Mouse (Mus musculus): ENCODE measurements around the gene Olah.

Olah gene

DNA sequence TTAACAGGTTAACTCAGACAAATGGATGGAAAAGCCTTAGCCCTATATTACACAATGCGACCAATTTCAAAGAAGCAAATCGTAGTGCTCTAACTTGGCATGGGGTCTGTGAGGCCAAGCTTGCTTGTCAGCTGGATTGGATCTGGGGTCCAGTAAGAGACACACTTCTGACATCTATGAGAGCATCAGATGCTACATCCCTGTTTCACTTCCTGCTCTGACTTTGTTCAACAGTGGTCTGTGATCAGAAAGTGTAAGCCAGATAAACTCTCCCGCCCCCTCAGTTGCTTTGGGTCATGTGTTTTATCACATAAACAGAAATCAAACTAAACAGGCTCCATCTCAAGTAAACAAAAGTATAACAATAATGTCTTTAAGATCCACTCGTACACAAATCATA lies 48.6 kb downstream of the Olah start:
- no peak for DNase-seq

DNA sequence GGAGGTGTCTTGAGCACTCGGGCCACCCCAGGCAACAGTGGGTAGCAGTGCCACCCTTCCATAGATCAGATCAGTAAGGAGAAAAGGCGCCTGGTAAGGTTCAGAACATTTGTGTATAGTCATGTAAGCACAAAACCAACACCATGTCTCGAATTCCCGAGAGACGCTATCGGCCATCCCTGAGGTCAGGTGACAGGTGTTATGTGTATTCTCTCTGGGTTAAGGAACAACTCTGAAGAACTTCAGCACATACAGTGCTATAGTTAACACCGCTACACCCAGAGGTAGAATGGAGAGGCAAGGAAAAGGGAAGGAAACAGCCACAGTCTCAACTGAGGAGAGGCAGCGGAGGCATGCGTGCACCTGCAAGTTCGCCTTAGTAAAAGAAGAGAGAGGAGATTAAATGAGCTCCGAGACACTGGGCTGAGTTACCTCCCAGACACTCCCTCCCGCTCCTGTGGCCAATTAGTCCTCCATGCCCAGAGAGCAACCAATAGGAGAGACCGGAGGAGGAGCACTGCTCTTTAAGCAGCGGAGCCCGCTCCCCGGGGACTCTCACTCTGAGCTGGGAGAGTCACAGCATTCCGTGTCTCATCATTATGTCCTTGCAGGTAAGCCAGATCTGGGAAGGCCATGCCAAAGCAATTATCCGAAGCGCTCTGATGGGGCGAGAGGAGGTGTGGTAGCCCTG lies 61.3 kb downstream of the Olah start, which contains the start of gene Acbd7:
Acbd7 (plus strand) TSS at position 558 of the 691 bp plus-strand sequence.
- peak; percentile 75 for DNase-seq

DNA sequence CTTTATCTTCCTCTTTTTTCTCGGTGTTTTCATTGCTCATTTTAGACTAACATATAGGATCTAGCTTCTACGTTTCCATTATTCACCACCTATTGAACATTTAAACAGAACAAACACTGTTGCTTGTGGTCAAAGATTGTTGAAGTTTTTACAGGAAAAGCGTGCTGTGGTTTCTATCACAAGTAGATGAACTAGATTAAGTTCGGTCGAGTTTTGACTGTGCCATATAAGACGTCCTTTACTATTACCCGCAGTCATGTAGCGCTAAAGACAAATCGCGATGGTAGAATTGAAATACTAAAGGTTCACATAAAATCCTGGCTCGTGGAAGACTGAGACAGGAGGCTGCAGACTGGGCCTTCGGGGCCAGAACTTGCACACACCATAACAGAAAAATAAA lies 63.2 kb downstream of the Olah start:
- no peak for DNase-seq

DNA sequence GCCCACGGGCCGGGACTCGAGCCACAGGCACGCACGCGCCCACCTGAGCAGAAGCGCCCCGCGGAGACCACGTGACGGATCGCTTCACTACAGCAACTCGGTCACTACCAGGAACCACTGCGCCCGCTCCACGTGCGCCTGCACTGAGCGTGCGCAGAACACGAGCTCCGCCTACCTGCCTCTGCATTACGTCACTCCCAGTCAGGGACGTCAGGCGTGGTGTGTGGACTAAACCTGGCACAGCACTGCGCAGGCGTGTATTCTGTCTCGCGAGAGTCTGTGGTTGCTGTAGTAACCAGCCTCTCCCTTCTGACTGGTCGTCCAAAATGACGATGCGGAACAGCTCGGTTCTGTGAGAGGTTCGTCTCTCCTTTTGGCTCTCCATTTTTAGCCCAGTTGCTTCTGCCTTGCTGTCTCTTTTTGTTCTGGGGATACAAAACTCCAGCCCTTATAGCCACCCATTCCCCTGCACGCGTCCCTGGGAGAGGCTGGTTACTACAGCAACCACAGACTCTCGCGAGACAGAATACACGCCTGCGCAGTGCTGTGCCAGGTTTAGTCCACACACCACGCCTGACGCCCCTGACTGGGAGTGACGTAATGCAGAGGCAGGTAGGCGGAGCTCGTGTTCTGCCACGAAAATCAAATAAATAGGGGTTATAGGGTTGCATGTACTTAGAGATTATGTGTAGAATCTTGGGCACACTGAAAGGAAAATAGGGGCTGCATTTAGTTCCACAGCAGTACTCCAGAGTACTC lies 64.3 kb downstream of the Olah start, which contains the start of gene Rpp38:
Rpp38 (minus strand) TSS at position 160 of the 759 bp plus-strand sequence.
- DNase-seq, result peak; percentile 99

DNA sequence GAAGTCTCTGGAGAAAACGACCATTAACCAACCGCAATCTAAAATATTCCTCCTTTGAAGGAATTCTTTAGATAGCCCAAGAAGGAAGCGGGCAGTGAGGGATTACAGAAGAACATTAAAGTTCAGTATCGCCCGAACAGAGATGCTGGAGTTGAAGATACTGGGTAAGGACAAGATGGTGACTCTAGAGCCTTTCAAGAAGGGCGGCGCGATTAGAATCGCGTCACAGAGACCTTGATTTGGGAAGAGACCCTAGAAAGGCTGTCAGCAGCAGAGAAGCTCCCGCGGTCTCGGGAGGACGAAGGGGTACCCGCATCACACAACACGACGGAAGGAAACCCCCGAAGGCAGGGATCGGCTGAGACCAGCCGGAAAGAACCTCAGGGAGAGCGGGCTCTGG lies 65.0 kb downstream of the Olah start:
- DNase-seq, result no peak

DNA sequence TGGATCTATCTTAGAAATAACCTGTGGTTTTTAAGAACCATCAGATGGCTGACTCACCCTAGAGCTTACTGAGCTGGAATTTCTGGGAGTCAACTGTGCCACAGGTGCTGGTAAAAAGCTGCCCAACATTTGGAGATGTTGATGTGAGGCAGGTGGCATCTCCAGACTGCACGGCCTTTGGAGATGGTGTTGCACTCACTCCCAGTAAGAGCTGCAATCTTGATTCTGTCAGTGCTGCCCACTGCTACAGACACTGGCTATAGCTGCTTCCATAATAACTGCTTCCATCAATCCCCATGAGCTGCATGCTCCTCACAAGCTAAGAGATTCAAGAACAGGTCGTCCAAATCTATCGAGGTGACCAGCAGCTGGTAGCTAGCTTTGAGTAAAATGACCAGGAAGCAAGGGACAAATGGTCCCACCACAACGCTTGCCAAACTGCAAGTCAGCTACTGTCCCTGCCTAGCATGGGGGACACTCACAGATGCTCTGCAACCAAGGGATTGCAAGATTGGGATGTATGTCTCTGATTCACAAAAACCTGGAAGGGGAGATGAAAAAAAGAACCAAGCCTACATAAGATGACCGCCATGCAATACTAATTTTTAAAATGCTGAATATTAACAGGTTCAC lies 65.8 kb downstream of the Olah start:
- no peak for DNase-seq

DNA sequence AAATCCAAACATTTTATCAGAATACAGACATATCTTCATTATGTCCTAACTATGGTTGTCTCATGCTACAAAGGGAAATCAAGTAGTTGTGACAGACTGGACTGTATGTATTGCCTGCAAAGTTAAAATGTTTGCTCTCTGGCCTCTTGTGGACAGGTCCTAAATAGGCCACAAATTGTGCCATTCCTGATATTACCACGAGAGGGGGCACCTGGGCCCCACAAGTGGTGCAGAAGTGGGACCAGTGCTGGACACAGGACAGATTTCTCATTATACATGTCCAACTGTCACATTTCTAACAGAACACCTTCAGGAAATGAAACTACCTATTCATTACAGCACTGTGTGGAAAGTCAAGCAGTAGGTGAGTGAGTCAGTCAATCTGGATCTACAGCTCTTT lies 69.7 kb downstream of the Olah start:
- peak; percentile 85 for DNase-seq

DNA sequence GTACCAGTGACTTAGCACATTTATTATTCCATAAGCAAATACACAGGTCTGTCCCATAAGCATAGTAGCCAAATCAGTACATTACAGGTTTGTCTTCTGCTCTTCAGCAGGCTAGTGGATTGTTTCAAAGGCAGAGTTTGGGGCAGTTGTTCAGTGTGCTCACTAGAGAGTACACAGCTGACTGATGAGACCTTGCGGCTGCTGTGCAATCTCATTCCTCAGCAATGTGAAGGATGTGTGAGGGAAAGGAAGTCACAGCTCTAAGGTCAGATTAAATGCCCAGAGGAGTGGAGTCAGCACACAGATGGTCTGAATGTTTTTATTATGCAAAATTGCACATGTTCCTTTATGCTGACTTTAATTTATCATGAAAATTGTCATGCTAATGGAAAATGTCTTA lies 70.5 kb downstream of the Olah start:
- DNase-seq, result peak; percentile 27

DNA sequence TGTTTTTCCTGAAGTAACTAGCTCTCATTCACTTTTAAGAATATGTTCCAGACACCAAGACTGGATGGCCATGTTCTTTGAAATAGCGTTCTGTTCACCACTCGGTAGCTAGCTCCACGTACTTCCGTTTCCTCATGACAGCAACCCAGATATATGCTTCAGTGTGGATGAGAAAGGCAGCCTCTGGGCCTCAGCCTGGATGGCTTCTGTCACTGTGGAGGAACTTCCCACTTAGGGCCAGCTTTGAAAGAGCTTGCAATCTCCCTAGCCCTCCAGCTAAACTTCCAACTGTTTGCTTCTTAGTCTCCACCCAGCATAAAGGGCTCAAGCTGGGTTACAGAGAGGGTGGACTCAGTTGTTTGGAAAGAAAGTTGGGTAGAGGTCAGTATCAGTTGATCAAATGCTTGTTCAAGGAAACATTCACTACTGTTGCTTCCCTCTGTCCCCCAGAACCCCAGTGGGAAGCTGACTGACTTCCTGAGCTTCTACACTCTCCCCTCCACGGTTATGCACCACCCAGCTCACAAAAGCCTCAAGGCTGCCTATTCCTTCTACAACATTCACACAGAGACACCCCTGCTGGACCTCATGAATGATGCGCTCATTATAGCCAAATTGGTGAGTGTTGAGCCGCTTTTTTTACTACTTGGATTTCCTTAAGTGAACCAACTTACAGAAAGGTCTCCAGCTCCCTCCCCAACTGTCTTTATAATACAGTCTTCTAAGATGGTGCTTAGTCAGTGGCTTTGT lies 72.5 kb downstream of the Olah start:
- no peak for DNase-seq

DNA sequence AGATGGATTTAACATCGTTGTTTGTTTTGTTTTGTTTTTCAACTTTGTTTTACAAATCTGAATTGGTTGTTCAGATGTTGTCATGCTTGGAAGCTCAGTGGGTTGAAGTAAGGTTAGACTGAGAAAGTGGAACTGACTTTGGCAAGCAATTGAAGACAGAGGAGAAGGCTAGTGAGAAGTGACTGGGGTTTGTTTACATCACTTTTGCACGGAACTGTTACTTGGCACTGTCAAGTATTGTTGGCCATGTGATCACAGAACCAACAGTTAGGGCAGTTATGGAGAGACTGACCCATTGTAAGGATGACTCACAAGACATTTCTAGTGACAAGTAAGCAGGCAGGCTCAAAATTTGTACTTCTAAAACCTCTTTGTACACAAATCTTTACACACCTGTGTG lies 73.9 kb downstream of the Olah start:
- DNase-seq, result peak; percentile 29

DNA sequence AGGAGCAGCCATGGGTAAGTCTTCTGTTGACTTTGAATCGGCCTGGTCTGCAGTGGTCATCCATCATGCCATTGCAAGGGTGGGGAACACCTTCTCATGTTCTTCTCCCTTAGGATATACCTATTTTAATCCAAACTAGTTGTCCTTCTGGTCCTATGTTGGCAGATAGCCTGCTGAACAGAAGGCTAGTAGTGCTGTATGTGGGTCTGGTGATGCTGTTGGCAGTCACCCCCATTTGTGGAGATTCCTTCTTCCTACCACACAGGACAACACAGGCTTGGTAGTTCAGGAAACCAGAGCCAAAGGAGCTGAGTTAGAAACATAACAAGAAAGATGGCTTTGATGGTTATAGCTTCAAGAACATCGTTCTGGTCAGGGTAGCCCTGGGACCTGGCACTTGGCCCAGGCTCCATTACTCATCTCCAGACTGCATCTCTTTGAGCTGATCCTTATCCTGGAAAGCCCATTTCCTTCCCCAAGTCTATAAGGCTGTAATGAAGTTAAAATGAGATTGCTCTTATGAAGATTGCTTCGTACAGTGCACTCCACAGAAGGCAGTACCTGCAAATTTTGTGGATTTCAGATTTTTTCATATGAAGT lies 91.5 kb downstream of the Olah start:
- DNase-seq, result peak; percentile 16

DNA sequence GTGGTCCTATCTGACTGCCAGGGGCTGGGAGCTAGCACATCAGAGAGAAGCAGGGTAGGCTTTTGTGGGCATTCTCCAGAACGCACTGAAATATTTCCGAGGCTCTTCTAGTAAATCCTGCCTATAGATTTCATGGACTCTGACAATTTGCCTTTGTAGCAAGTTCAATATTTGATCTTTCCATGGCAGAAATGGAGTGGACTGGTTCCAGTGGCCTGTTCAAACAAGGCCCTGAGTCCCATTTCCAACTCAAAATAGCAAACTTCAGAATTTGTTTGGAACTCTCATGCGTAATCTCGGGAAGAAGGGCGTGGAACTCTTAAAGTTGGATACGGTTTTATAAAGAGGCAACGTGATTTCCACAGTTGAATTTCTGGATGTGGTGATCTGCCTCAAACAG lies 101.2 kb downstream of the Olah start:
- peak; percentile 7 for DNase-seq

DNA sequence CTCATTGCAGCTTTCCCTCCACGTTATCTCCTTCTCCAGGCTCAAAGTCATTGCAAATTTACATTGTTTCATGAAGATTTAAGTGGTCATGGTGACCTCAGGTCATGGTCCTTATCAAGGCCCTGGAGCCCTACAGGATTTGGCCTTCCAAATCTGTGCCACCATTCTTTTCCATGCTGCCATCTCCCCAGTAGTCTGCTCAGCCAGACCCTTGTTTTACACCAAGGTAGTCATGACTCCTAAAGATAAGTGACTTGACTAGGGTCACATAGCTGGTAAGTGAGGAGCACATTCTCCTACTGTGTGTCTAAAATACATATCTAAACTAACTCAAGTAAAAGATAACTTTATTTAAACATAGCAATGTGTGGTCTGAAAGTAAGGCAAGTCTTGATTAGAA lies 104.8 kb downstream of the Olah start:
- no peak for DNase-seq

Measured in lung, postnatal 36 days (tissue).